Mouse (Mus musculus) neural tube, embryonic 15.5 days (tissue): Measurements from ENCODE around the gene 4930503E14Rik. TPM values are rescaled to one million over a fixed set of nuclear protein-coding genes. Genes with fewer than 3 reads are reported as not detected.
"Not testable (repeated sequence)": the region's sequence is repeated elsewhere in the genome, so short reads cannot be mapped to it uniquely, and the experiment has no call there.

Source experiments
- ATAC-seq: fragments of 200-750 bp; cut with Nextera tagmentation; 2 replicates; pipeline ENCODE4 v1.8.0; 2017; ENCODE audit warnings: mild to moderate bottlenecking, moderate TSS enrichment, moderate library complexity; ENCODE audit not compliant: low FRiP score
- H3K27ac ChIP-seq: fragments of 300-500 bp; sonication (generic); replicated peaks from 2 replicates; pipeline ENCODE4 v1.5.1; 2015; ENCODE audit warnings: mild to moderate bottlenecking, inconsistent platforms
- H3K27me3 ChIP-seq: fragments of 300-500 bp; sonication (generic); replicated peaks from 2 replicates; pipeline ENCODE4 v1.6.1; 2015; ENCODE audit warnings: inconsistent platforms
- H3K36me3 ChIP-seq: fragments of 300-500 bp; sonication (generic); 2 replicates; pipeline ENCODE4 v1.6.1; 2015; ENCODE audit warnings: inconsistent platforms
- H3K4me1 ChIP-seq: fragments of 300-500 bp; sonication (generic); 2 replicates; pipeline ENCODE4 v1.6.1; 2015; ENCODE audit warnings: inconsistent platforms
- H3K4me2 ChIP-seq: fragments of 300-500 bp; sonication (generic); 2 replicates; pipeline ENCODE4 v1.6.1; 2015; ENCODE audit warnings: inconsistent platforms, mild to moderate bottlenecking, moderate library complexity
- H3K4me3 ChIP-seq: fragments of 300-500 bp; sonication (generic); replicated peaks from 2 replicates; pipeline ENCODE4 v1.5.1; 2015; ENCODE audit warnings: mild to moderate bottlenecking, inconsistent platforms
- H3K9ac ChIP-seq: fragments of 300-500 bp; sonication (generic); replicated peaks from 2 replicates; pipeline ENCODE4 v1.6.1; 2015; ENCODE audit warnings: mild to moderate bottlenecking, inconsistent platforms
- H3K9me3 ChIP-seq: fragments of 300-500 bp; sonication (generic); replicated peaks from 2 replicates; pipeline ENCODE4 v1.6.1; 2016; ENCODE audit warnings: inconsistent platforms
- WGBS: fragments of 180-500 bp; shearing (Covaris S2); methylation state at CpG from one replicate; pipeline ENCODE4 v1.1.7; 2015; ENCODE audit warnings: mixed read lengths; 5-methylcytosine and 5-hydroxymethylcytosine counted together
- polyA plus RNA-seq: library from polyadenylated mRNA; unstranded; fragments of >200 nt; fragmentation: Nextera tagmentation; extraction: Ambion mirVana; gene quantifications from 2 replicates; pipeline ENCODE4 v1.2.1, GENCODE M21; 2015

Gene 4930503E14Rik
- polyA plus RNA-seq, result not detected in 2 replicates

DNA sequence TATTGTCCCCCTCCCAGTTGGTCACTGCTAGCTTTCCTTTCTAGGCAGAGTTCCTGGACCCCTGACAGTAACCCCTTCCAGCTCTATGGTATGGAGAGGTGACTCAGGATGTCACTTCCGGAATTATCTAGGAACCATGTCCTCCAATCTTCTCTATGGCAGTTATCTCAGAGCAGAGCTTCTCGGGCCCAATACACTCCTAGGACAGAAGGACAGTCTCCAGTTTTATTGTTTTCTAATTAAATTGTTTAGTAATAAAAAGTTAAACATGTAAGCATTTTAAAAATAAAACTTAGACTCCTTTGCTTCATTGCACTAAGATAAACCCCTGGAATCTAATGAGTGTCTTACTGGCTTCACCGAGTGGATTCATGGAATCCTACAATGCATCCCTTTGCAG is at the start of gene 4930503E14Rik:
Gene 4930503E14Rik (minus strand): TSS at position 101 of the 400 bp plus-strand sequence.
- not testable (repeated sequence) for H3K36me3 ChIP-seq, H3K4me2 ChIP-seq, ATAC-seq, H3K9me3 ChIP-seq, H3K27ac ChIP-seq, H3K9ac ChIP-seq, H3K4me3 ChIP-seq, H3K4me1 ChIP-seq, H3K27me3 ChIP-seq
- 96% methylated on average over 3 of the region's 3 CpGs for WGBS

DNA sequence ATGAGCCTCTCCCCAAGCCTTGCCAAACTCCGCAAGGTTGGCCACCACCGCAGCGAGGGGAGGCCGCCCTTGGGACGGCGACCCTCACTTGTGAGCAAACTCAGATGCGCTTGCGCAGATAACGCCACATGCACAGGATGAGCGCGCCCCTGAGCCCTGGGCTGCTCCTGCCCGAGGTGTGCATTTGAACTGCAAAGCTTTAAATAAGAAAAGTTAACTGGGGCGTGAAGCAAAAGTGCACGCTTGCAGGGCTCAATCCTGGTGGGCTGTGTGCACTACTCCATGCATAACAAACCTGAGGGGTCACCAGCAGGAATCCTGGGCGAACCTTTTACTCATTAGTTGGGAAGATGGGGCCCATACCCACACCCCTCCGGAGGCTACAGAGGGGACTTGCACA is 35.0 kb upstream of the 4930503E14Rik start:
- H3K4me3 ChIP-seq, result no peak overlapping the region
- no peaks in the 10 kb centered on the region for H3K27me3 ChIP-seq
- no peak for ATAC-seq
- H3K4me1 ChIP-seq, result no peaks in the 10 kb centered on the region
- H3K9me3 ChIP-seq, result no peaks in the 10 kb centered on the region
- H3K27ac ChIP-seq, result no peak overlapping the region
- 93% methylated on average over 16 of the region's 16 CpGs for WGBS
- no peak overlapping the region for H3K9ac ChIP-seq
- no peaks in the 10 kb centered on the region for H3K36me3 ChIP-seq
- no peak overlapping the region for H3K4me2 ChIP-seq

DNA sequence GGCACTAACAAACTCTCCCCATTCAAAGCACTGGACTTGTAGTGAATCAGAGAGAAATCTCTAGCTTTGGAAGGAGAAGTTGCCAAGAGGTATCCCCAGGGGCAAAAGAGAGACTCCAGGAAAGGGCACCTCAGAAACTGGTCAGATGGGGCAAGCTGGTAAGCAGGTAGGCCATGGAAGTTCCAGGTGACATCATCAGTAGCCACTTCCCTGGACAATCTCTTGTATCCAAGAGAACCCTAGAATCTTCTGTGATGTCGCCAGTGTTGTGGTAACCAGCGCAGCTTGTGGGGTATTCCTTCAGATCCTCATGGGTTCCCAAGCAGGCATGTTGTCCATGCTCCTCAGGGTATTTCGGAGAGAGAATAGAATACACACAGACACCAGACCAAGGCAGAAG is 15.7 kb downstream of the 4930503E14Rik start, which contains the start of gene Gm8212:
Gene Gm8212 (plus strand): TSS at position 301 of the 400 bp plus-strand sequence.
- not testable (repeated sequence) for H3K27me3 ChIP-seq, H3K4me3 ChIP-seq, H3K9ac ChIP-seq, ATAC-seq, H3K4me2 ChIP-seq, H3K27ac ChIP-seq, H3K4me1 ChIP-seq, H3K36me3 ChIP-seq, H3K9me3 ChIP-seq
- WGBS, result 98% methylated on average over 2 of the region's 3 CpGs

DNA sequence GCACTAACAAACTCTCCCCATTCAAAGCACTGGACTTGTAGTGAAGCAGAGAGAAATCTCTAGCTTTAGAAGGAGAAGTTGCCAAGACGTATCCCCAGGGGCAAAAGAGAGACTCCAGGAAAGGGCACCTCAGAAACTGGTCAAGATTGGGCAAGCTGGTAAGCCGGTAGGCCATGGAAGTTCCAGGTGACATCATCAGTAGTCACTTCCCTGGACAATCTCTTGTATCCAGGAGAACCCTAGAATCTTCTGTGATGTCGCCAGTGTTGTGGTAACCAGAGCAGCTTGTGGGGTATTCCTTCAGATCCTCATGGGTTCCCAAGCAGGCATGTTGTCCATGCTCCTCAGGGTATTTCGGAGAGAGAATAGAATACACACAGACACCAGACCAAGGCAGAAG is 89.5 kb downstream of the 4930503E14Rik start, which contains the start of gene Gm3327:
Gene Gm3327 (plus strand): TSS at position 301 of the 400 bp plus-strand sequence.
- not testable (repeated sequence) for H3K27me3 ChIP-seq, H3K9me3 ChIP-seq, H3K9ac ChIP-seq, H3K36me3 ChIP-seq, H3K4me1 ChIP-seq, ATAC-seq, H3K4me3 ChIP-seq, H3K27ac ChIP-seq, H3K4me2 ChIP-seq
- 92% methylated on average over 4 of the region's 4 CpGs for WGBS

Other genes starting within 250 kb of the 4930503E14Rik start
- not detected in 2 replicates for gene Ang6, start 211.0 kb downstream of the 4930503E14Rik start, polyA plus RNA-seq
- 0.22 and 0.27 TPM in 2 replicates for gene Ear2, start 110.6 kb downstream of the 4930503E14Rik start, polyA plus RNA-seq
- gene Gm3327, start 89.4 kb downstream of the 4930503E14Rik start, polyA plus RNA-seq, result not detected in 2 replicates
- gene Gm8212, start 15.6 kb downstream of the 4930503E14Rik start, polyA plus RNA-seq, result not detected in 2 replicates
- not detected in 2 replicates for gene Gm8220, start 72.3 kb upstream of the 4930503E14Rik start, polyA plus RNA-seq
- gene Gm5930, start 125.3 kb upstream of the 4930503E14Rik start, polyA plus RNA-seq, result not detected in 2 replicates
- not detected in 2 replicates for gene Gm8229, start 152.1 kb upstream of the 4930503E14Rik start, polyA plus RNA-seq
- not detected in 2 replicates for gene Gm3371, start 197.4 kb upstream of the 4930503E14Rik start, polyA plus RNA-seq
- not detected in 2 replicates for gene Gm8232, start 220.4 kb upstream of the 4930503E14Rik start, polyA plus RNA-seq